Mouse (Mus musculus): ENCODE results near the gene Gm8281.
A peak's percentile ranks its signal among the peaks of the same experiment; 100 is the strongest.
"Not testable (repeated sequence)": the region's sequence is repeated elsewhere in the genome, so short reads cannot be mapped to it uniquely, and the experiment has no call there.

Gene Gm8281

GRCm38 (mm10) chr14:5070611-5071490, at the start of gene Gm8281:
TSS of gene Gm8281 (plus strand) at chr14:5071040.
- DNase-seq (ENCODE audit: extremely low spot score, low spot score) = peak; percentile 39

GRCm38 (mm10) chr14:5050329-5050728, 20.5 kb upstream of the Gm8281 start, which contains the start of gene 4930555G01Rik:
TSS of gene 4930555G01Rik (plus strand) at chr14:5050629.
- DNase-seq (ENCODE audit: extremely low spot score, low spot score) = not testable (repeated sequence)

- not testable (repeated sequence) for DNase-seq (ENCODE audit: extremely low spot score, low spot score)
These were observed 60.4 kb downstream of the Gm8281 start, which contains the start of gene Gm8279 for GRCm38 (mm10) chr14:5131219-5131618. TSS of gene Gm8279 (plus strand) at chr14:5131519.

Data from neural tube, embryonic 10.5 days (tissue).